Mouse (Mus musculus) liver, embryonic 13.5 days (tissue): ENCODE measurements at regions not wholly inside any gene's neighbourhood (a gene's known extent, or its start where the extent isn't known, plus 50 kb on each side); places are given as distances from the start of the nearest gene placed in this dataset.

ENCODE experiments used
- ATAC-seq: fragments of 200-750 bp; cut with Nextera tagmentation; 2 replicates; pipeline ENCODE4 v1.8.0; 2017; ENCODE audit warnings: low read depth, mild to moderate bottlenecking, moderate number of reproducible peaks, moderate library complexity
- DNase-seq: peaks from one replicate; pipeline ENCODE4 v3.0.0; 2022
- H3K27ac ChIP-seq: fragments of 300-500 bp; sonication (generic); 2 replicates; pipeline ENCODE4 v1.5.1; 2015; ENCODE audit warnings: moderate library complexity, mild to moderate bottlenecking, inconsistent platforms
- H3K27me3 ChIP-seq: fragments of 300-500 bp; sonication (generic); 2 replicates; pipeline ENCODE4 v1.6.1; 2015; ENCODE audit warnings: mild to moderate bottlenecking, inconsistent platforms
- H3K36me3 ChIP-seq: fragments of 300-500 bp; sonication (generic); 2 replicates; pipeline ENCODE4 v1.6.1; 2015; ENCODE audit warnings: mild to moderate bottlenecking, inconsistent platforms
- H3K4me1 ChIP-seq: fragments of 300-500 bp; sonication (generic); replicated peaks from 2 replicates; pipeline ENCODE4 v1.6.1; 2015; ENCODE audit warnings: inconsistent platforms
- H3K4me2 ChIP-seq: fragments of 300-500 bp; sonication (generic); 2 replicates; pipeline ENCODE4 v1.6.1; 2015; ENCODE audit warnings: inconsistent platforms, mild to moderate bottlenecking, moderate library complexity
- H3K4me3 ChIP-seq: fragments of 300-500 bp; sonication (generic); replicated peaks from 2 replicates; pipeline ENCODE4 v1.5.1; 2015; ENCODE audit warnings: mild to moderate bottlenecking, inconsistent platforms
- H3K9ac ChIP-seq: fragments of 300-500 bp; sonication (generic); 2 replicates; pipeline ENCODE4 v1.6.1; 2015; ENCODE audit warnings: mild to moderate bottlenecking, inconsistent platforms
- H3K9me3 ChIP-seq: fragments of 300-500 bp; sonication (generic); replicated peaks from 2 replicates; pipeline ENCODE4 v1.6.1; 2016; ENCODE audit warnings: inconsistent platforms
- WGBS: fragments of 180-500 bp; shearing (Covaris S2); methylation state at CpG from one replicate; pipeline ENCODE4 v1.1.7; 2015; ENCODE audit not compliant: insufficient replicate concordance; 5-methylcytosine and 5-hydroxymethylcytosine counted together

DNA sequence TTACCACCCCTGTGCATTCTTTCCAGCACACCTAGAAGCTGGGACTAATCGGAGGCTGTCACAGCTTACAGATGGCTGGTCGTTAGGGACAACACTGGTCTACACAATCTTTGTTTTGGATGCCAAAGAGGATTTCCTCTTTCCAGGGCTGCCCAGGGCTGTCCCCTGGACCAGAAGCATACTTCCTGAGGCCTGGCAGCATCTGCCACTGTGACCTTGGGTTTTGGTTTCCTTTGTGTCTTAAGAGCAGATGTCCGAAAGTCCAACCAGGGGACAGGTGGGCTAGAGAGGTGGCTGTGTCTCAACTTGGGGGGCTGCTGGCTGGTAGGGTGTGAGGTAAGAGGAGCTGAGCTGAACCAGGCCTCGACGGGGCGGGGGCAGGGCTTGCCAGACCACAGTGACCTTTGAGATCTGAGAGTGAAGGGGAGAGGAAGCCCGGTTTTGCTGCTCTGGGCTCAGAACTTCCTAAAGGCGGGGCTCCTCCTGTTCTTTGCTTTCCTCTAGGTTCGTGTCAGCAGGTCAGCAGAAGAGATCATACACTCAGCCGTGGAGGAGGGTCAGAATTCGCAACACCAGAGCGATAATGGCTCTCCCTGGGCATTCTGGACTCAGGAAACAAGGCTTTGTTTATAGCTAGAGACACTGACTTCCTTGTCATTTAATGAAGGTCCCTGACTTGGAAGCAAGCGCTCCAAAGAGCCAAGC, 64.2 kb upstream of the Elk3 start:
- Histone ChIP-seq H3K4me1 (peaks cover 10% of the 10 kb centered on the region; the same call in 1 of the 2 replicates), H3K4me2 (no peak overlapping the region), H3K9ac (no peak overlapping the region), H3K4me3 (no peak overlapping the region), H3K27ac (peak overlapping the region; percentile 40; the same call in 1 of the 2 replicates), H3K27me3 (no peaks in the 10 kb centered on the region), H3K9me3 (no peaks in the 10 kb centered on the region), H3K36me3 (no peaks in the 10 kb centered on the region)
- ATAC-seq (peak; percentile 58), DNase-seq (no peak)
- WGBS, result 24% methylated on average over 13 of the region's 13 CpGs

DNA sequence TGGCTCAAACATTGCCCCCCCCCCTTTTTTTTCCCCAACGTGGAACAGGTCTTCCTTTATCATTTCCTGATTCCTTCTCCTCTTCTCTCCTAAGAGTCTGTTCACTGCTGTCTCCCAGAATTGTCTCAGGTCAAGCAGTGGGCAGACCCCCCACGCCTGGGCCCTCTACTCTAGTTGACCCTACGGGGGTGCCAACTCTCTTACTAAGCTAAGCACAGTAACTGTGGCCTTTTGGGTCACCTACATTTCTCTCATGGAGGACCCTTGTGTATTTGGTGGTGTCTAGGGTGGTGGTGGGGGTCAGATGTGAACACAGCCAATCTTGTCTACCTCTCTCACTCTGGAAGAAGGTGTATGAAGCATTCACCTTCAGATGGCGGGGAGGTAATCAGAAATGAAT, 64.8 kb upstream of the Elk3 start:
- no peak overlapping the region for H3K27ac ChIP-seq
- 50% methylated on average over 4 of the region's 4 CpGs for WGBS

GRCm38 (mm10) chr10:93376457-93376941, 65.6 kb upstream of the Elk3 start:
- Histone ChIP-seq H3K36me3 (no peaks in the 10 kb centered on the region), H3K27ac (no peak overlapping the region), H3K27me3 (no peaks in the 10 kb centered on the region), H3K4me2 (no peak overlapping the region), H3K9me3 (no peaks in the 10 kb centered on the region), H3K4me1 (peaks cover 10% of the 10 kb centered on the region; the same call in 1 of the 2 replicates), H3K9ac (no peak overlapping the region), H3K4me3 (no peak overlapping the region)
- no peak for DNase-seq
- ATAC-seq, result no peak
- WGBS, result 31% methylated on average over 7 of the region's 7 CpGs

More for the DNA sequence above, 64.8 kb upstream of the Elk3 start:
- H3K4me3 ChIP-seq, result no peak overlapping the region
- no peaks in the 10 kb centered on the region for H3K9me3 ChIP-seq
- H3K4me2 ChIP-seq, result no peak overlapping the region
- no peaks in the 10 kb centered on the region for H3K27me3 ChIP-seq
- ATAC-seq (no peak), DNase-seq (no peak)
- H3K4me1 ChIP-seq, result peaks cover 10% of the 10 kb centered on the region; the same call in 1 of the 2 replicates
- H3K36me3 ChIP-seq, result no peaks in the 10 kb centered on the region
- no peak overlapping the region for H3K9ac ChIP-seq

DNA sequence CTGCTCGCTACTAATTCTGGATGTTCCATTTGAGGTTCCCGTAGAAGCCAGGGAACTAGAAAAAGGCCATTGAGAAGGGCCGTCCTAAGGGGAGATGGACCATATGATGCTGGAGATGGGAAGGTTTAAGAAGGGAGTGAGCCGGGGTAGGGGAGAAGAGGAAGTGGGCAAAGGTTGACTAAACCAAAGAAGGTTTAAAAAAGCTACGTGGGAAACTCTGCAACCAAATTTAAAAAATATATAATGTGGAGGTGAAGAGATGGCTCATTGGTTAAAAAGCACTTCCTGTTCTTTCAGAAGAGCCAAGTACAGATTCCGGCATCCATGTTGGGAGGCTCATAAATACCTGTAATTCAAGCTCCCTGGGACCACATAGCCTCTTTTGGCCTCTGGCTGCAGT, 63.9 kb upstream of the Lta4h start:
- no peak overlapping the region for H3K27ac ChIP-seq
- no peaks in the 10 kb centered on the region for H3K4me1 ChIP-seq
- no peak overlapping the region for H3K4me2 ChIP-seq
- no peak overlapping the region for H3K9ac ChIP-seq
- H3K9me3 ChIP-seq, result no peaks in the 10 kb centered on the region
- no peaks in the 10 kb centered on the region for H3K27me3 ChIP-seq
- no peaks in the 10 kb centered on the region for H3K36me3 ChIP-seq
- ATAC-seq (no peak), DNase-seq (no peak)
- no peak overlapping the region for H3K4me3 ChIP-seq
- WGBS, result 55% methylated on average over 6 of the region's 6 CpGs

DNA sequence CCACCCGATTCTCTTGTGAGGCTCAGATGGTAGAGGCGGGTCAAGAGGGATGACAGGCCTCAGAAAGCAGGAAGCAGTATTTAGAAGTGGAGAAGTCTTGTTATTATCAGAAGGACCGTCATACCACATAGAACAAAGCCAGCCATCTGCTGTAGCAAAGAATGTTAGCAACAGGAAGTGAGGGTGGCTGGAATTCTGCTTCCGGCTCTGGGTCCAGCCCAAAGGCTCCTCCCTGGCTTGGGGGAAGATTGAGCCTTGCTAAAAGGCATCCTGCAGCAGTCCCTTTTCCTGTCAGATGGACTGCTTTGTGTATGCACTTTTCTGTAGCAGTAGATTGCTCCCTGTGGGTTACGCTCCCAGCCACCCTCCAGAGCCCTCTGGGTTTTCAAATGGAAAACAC, 61.9 kb upstream of the Lta4h start:
- WGBS, result 39% methylated on average over 5 of the region's 5 CpGs
- no peak for DNase-seq

GRCm38 (mm10) chr10:93393902-93394301, 59.3 kb upstream of the Lta4h start:
- DNase-seq (no peak), ATAC-seq (no peak)
- Histone ChIP-seq H3K27me3 (no peaks in the 10 kb centered on the region), H3K9me3 (no peaks in the 10 kb centered on the region), H3K4me3 (no peak overlapping the region), H3K9ac (no peak overlapping the region), H3K36me3 (no peaks in the 10 kb centered on the region), H3K27ac (no peak overlapping the region), H3K4me1 (peaks cover 5% of the 10 kb centered on the region; the same call in 1 of the 2 replicates), H3K4me2 (no peak overlapping the region)
- WGBS, result 62% methylated on average over 1 of the region's 1 CpGs

More for the DNA sequence above, 61.9 kb upstream of the Lta4h start:
- H3K27ac ChIP-seq, result no peak overlapping the region
- H3K4me1 ChIP-seq, result no peaks in the 10 kb centered on the region
- H3K9ac ChIP-seq, result no peak overlapping the region
- ATAC-seq, result no peak
- H3K36me3 ChIP-seq, result no peaks in the 10 kb centered on the region
- no peak overlapping the region for H3K4me3 ChIP-seq
- H3K9me3 ChIP-seq, result no peaks in the 10 kb centered on the region
- no peak overlapping the region for H3K4me2 ChIP-seq
- H3K27me3 ChIP-seq, result no peaks in the 10 kb centered on the region

DNA sequence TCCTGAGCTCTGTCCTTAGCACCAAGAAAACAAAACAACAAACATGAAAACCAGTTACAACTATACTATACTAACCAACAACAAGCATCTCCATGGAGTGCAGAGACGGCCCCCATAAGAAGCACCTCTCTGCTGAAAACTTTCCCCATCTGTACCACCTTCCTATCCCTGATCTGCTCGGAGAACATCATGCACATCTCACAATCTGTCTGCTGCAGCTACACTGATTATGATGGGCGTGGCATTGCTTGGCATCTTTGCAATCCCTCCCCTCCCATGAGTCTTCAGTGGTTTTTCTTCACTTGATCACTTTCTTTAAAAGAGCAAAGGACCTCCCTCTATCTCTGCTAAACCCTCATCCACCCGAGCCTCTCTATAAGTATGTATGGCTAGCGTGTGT, 55.5 kb upstream of the Lta4h start:
- DNase-seq (no peak), ATAC-seq (no peak)
- Histone ChIP-seq H3K4me3 (no peak overlapping the region), H3K9me3 (no peaks in the 10 kb centered on the region), H3K4me2 (no peak overlapping the region), H3K27ac (no peak overlapping the region), H3K36me3 (no peaks in the 10 kb centered on the region), H3K9ac (no peak overlapping the region), H3K4me1 (peaks cover 5% of the 10 kb centered on the region; the same call in 1 of the 2 replicates), H3K27me3 (no peaks in the 10 kb centered on the region)
- 53% methylated on average over 5 of the region's 5 CpGs for WGBS

GRCm38 (mm10) chr10:93398531-93399320, 54.5 kb upstream of the Lta4h start:
- 64% methylated on average over 11 of the region's 11 CpGs for WGBS
- Histone ChIP-seq H3K4me2 (no peak overlapping the region), H3K9ac (no peak overlapping the region), H3K9me3 (no peaks in the 10 kb centered on the region), H3K27me3 (no peaks in the 10 kb centered on the region), H3K27ac (no peak overlapping the region), H3K4me1 (peaks cover 5% of the 10 kb centered on the region; the same call in 1 of the 2 replicates), H3K4me3 (no peak overlapping the region), H3K36me3 (no peaks in the 10 kb centered on the region)
- no peak for ATAC-seq
- no peak for DNase-seq

- no peak for DNase-seq
- H3K36me3 ChIP-seq, result no peaks in the 10 kb centered on the region
- WGBS, result 42% methylated on average over 5 of the region's 5 CpGs
These were observed 50.3 kb upstream of the Lta4h start for GRCm38 (mm10) chr10:93402689-93403509.

More at GRCm38 (mm10) chr10:93402689-93403509, 50.3 kb upstream of the Lta4h start:
- H3K9ac ChIP-seq, result no peak overlapping the region
- no peak overlapping the region for H3K4me2 ChIP-seq
- no peaks in the 10 kb centered on the region for H3K27me3 ChIP-seq
- H3K4me3 ChIP-seq, result no peak overlapping the region
- ATAC-seq, result no peak
- H3K27ac ChIP-seq, result no peak overlapping the region
- H3K4me1 ChIP-seq, result peaks cover 2% of the 10 kb centered on the region; the same call in 1 of the 2 replicates
- H3K9me3 ChIP-seq, result no peaks in the 10 kb centered on the region
